Mouse (Mus musculus): ENCODE results near the gene Gm28374.
"Not testable (repeated sequence)": the region's sequence is repeated elsewhere in the genome, so short reads cannot be mapped to it uniquely, and the experiment has no call there.

The Gm28374 gene

DNA sequence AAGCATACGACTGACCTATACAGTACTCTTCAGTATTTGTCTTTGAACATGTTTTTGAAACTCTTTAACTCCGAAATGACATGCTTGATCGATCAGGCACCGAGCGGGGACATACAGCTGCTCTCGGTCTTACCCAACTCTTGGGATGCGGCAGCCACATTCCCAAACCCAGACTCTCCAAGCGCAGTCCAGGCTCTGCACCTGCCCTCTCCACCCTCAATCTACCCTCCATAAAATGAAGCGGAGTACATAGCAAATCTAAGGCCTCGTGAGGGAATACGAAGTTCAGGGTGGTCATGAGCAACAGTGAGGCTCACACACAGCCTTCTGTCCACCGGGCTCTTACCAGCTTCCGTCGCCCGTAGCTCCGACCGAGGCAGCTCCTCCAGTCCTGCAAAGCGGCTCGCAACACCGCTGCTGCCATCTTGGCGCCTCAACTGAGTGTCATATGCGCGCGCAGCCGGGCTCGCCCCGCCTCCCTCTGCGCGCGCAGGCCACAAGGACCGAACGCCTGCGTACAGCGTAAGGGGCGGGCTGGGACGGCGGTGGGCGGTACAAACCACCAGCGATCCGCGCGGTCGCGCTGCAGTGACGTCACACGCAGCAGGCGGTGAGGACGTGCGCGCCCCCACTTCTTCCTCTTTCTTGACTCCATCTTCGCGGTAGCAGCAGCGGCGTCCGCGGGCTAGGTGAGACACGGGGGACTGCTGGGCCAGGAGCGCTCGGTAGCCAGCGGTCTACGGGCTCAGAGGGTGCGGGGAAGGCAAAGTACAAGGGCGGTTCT is 24.6 kb downstream of the Gm28374 start, which contains the start of the genes Mrpl49 and Fau:
Mrpl49 (minus strand) TSS at position 473 of the 784 bp plus-strand sequence.
Fau (plus strand) TSS at position 532 of the 784 bp plus-strand sequence.
- peak; percentile 98 for DNase-seq (ENCODE audit: low read depth, low spot score)

GRCm38 (mm10) chr19:6056696-6057095 is 25.4 kb downstream of the Gm28374 start:
- DNase-seq (ENCODE audit: low read depth, low spot score): no peak

- no peak for DNase-seq (ENCODE audit: low read depth, low spot score)
Observed at GRCm38 (mm10) chr19:6054296-6054695, 27.8 kb downstream of the Gm28374 start.

GRCm38 (mm10) chr19:6052516-6052915 is 29.5 kb downstream of the Gm28374 start:
- no peak for DNase-seq (ENCODE audit: low read depth, low spot score)

DNA sequence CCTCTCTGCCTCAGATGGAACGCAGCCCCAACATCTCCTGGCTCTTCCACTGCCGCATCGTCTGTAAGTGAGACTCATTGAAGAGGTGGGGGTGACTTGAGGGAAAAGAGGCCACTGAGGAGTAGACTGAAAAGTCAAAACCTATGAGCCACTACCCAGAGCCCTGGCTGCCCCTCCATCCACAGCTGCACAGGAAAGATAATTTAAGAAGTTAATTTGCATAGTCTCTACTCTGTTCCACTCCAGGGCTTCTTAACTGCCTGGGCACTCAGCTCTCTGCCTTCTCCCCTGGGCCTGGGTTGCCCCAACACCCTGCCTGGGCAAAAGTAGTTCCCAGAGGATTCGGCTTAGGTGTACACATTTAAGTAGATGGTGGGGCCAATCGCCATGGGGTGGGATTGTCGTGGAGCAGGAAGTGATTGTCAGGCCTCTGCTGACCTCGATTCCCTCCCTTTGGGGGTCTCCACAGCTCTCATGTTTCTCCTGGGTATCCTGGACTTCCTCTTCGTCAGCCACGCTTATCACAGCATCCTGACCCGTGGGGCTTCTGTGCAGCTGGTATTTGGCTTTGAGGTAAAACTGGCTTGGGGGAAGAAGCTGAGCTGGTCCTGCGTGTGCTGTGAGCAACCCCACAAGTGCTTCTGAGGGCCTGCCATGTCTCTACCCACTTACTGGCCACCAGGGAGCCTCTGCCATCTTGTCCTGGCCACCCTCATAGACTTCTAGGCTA is 33.2 kb downstream of the Gm28374 start:
- DNase-seq (ENCODE audit: low read depth, low spot score): no peak

DNA sequence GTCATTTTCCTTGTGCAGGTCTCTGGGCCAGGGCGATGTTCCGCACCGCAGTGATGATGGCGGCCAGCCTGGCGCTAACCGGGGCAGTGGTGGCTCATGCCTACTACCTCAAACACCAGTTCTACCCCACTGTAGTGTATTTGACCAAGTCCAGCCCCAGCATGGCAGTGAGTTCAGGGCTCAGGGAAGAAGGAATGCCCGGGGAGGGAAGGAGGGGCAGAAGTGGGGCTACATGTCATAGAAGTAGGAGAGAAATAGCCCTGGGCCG is 34.2 kb downstream of the Gm28374 start:
- no peak for DNase-seq (ENCODE audit: low read depth, low spot score)

DNA sequence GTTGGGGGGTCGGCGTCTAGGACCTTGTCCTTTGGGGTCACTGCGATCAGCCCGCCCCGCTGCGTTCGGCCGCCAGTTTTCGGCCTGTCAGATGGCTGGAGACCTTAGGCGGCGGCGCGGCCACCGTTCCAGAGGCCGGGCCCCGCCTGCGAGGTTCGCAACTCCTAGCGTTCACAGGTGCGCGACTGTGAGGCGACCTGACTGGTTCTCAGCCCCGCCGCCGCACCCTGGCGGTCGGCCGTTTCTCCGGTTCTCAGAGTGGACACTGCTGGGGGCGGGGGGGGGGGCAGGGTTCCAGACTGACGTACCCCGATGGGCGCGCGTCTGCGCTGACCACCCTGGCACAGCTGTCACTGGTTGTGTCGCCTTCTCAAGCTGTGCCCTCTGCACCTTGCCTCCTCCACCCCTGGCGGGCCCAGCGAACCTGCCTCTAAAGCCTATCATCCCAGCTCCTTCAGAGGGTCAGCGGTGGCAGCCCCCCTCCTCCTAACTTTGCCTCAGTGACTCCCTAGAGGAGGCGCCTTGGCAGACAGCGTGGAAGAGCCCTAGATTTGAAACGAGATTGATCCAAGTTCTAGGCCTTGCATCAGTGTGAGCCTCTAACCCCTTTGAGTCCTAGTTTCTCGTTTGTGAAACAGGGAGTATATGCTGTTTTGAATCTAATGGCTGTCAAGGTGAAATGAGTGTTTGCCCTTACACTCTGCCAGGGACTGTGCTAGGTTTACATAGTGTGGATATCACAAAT is 34.7 kb downstream of the Gm28374 start:
- no peak for DNase-seq (ENCODE audit: low read depth, low spot score)

- DNase-seq (ENCODE audit: low read depth, low spot score): peak; percentile 94
Observed at GRCm38 (mm10) chr19:6046294-6047153, 35.5 kb downstream of the Gm28374 start, which contains the start of gene Syvn1. Gene Syvn1 (plus strand): TSS chr19:6046576.

GRCm38 (mm10) chr19:6045366-6046293 is 36.4 kb downstream of the Gm28374 start:
- DNase-seq (ENCODE audit: low read depth, low spot score): no peak

- DNase-seq (ENCODE audit: low read depth, low spot score): not testable (repeated sequence)
Observed at GRCm38 (mm10) chr19:6044102-6044501, 38.0 kb downstream of the Gm28374 start.

DNA sequence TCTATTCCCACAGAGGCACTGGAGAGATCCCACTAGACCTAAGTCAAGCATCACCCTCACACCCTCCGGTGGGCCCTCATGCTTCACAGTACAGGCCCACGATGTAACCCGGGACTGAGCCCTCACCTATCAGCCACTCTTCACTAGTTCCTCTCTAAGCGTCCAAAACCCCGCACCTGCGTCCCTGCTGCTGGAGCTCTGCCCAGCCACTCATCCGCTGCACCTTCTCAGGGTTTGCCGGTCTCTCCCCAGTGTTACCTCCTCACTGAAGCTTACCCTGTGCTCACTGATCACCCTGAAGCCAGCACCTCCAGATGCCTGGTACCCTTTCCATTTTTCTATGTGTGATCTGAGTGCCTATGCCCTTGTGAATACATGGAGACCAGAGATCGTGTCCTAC is 39.8 kb downstream of the Gm28374 start:
- DNase-seq (ENCODE audit: low read depth, low spot score): no peak

GRCm38 (mm10) chr19:6040002-6040401 is 42.1 kb downstream of the Gm28374 start:
- DNase-seq (ENCODE audit: low read depth, low spot score): no peak

- no peak for DNase-seq (ENCODE audit: low read depth, low spot score)
Observed at GRCm38 (mm10) chr19:6038326-6038725, 43.7 kb downstream of the Gm28374 start.

DNA sequence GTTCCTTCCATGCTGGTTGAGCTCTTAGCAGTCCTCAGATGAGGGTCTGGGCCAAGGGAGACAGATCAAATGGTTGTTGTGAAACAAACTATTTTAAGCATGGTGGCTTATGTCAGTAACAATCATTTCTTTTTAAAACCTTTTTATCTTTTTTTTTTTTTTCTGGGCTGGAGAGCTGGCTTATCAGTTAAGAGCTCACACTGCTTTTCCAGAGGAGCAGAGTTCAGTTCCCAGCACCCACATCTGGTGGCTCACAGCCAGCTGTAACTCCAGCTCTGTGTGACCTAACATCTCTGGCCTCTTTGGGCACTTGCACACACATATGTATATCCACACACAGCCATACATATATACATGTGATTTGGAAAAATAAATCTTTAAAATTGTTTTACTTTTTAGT is 44.4 kb downstream of the Gm28374 start:
- DNase-seq (ENCODE audit: low read depth, low spot score): no peak

GRCm38 (mm10) chr19:6035966-6036585 is 46.0 kb downstream of the Gm28374 start:
- DNase-seq (ENCODE audit: low read depth, low spot score): no peak

GRCm38 (mm10) chr19:6030520-6031280 is 51.4 kb downstream of the Gm28374 start:
- no peak for DNase-seq (ENCODE audit: low read depth, low spot score)

GRCm38 (mm10) chr19:6029426-6029825 is 52.6 kb downstream of the Gm28374 start:
- peak; percentile 72 for DNase-seq (ENCODE audit: low read depth, low spot score)

DNA sequence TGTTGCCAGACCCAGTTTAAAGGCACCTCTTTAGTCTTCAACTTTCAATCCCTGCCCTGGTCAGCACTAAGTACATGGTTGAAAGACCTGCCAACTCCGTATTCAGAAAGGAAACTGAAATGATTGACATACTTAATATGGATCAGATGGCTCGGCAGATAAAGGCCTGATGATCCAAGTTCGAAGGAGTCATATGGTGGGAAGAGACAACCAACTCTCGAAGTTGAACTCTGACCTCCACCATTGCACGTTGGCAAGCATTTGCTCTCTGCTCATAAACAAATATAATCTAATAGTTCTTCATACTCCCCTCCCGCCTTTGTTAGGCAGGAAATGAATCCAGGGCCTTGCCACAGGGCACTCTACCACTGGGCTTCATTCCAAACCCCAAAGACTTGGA is 53.1 kb downstream of the Gm28374 start:
- no peak for DNase-seq (ENCODE audit: low read depth, low spot score)

Measured in ES-CJ7 (cell line).